Mouse (Mus musculus) liver, postnatal 0 days (tissue): ENCODE data around the gene Myl6b.

Experiments
- CTCF ChIP-seq: sonication (generic); IDR thresholded peaks from 2 replicates; pipeline ENCODE4 v1.5.1; 2016; ENCODE audit warnings: antibody characterized with exemption, low read depth
- EP300 ChIP-seq: IDR thresholded peaks from 2 replicates; pipeline ENCODE4 v1.6.1; 2016; ENCODE audit warnings: antibody characterized with exemption, low read depth, mild to moderate bottlenecking

DNA sequence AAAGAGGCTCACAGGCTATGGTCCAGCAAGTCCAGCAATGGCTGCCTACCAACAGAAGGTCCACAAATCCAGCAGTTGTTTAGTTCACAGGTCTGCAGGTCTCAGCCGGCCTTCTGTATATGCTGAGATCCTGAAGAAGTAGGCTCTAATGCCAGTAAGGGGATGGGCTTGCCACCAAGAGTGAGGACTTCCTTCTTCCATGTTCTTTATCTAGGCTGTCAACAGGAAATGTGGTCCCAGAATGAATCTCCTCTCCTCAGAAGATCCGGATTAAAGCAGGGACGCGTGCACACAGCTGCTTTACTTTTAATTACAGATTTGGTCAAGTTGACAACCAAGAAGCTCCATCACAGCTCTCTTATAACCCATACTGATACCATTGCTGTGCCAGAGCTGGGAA is 53.1 kb downstream of the Myl6b start:
- no peak for TF ChIP-seq CTCF
- no peak for TF ChIP-seq EP300
